Mouse (Mus musculus) cerebral cortex, adult 2 months (tissue): ENCODE data around the gene Gm20509.

Experiments
- WGBS: fragments of 180-500 bp; shearing (Covaris S2); methylation state at CpG from one replicate; pipeline ENCODE4 v1.1.7; 2018; 5-methylcytosine and 5-hydroxymethylcytosine counted together

The Gm20509 gene

DNA sequence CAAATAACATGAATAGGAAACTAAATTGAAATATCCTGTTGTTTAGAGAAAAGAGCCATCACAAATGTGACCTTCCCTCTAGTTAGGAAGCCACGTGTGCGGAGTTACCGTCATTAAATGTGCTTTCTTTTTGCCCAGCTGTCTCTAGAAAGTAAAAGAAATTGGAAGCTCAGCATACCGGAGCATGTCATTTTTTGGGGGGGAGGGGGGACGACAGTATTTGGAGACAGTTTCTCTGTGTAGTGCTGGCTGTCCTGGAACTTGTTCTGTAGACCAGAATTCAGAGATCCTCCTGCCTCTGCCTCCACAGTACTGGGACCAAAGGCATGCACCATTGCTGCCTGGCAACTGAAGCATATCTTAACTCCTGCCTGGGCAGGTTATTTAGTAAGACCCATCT is 734 bp upstream of the Gm20509 start, which contains the start of gene Khdc3:
Khdc3 (plus strand) TSS at position 301 of the 400 bp plus-strand sequence.
- WGBS = 84% methylated on average over 5 of the region's 5 CpGs

DNA sequence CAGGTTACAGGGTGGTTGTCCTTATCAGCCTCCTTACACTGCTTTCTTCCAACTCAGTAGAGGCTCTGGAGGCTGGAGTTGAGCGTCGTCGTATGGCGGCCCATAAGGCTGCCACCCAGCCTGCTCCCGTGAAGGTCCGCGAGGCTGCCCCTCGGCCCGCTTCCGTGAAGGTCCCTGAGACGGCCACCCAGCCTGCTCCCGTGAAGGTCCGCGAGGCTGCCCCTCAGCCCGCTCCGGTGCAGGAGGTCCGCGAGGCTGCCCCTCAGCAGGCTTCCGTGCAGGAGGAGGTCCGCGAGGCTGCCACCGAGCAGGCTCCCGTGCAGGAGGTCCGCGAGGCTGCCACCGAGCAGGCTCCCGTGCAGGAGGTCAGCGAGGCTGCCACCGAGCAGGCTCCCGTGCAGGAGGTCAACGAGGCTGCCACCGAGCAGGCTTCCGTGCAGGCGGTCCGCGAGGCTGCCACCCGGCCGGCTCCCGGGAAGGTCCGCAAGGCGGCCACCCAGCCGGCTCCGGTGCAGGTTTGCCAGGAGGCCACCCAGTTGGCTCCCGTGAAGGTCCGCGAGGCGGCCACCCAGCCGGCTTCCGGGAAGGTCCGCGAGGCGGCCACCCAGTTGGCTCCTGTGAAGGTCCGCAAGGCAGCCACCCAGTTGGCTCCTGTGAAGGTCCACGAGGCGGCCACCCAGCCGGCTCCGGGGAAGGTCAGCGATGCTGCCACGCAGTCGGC is 1.0 kb downstream of the Gm20509 start:
- WGBS = 10% methylated on average over 60 of the region's 60 CpGs

DNA sequence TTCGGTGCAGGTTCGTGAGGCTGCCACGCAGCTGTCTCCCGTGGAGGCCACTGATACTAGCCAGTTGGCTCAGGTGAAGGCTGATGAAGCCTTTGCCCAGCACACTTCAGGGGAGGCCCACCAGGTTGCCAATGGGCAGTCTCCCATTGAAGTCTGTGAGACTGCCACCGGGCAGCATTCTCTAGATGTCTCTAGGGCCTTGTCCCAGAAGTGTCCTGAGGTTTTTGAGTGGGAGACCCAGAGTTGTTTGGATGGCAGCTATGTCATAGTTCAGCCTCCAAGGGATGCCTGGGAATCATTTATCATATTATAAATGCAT is 1.6 kb downstream of the Gm20509 start:
- 55% methylated on average over 5 of the region's 5 CpGs for WGBS

DNA sequence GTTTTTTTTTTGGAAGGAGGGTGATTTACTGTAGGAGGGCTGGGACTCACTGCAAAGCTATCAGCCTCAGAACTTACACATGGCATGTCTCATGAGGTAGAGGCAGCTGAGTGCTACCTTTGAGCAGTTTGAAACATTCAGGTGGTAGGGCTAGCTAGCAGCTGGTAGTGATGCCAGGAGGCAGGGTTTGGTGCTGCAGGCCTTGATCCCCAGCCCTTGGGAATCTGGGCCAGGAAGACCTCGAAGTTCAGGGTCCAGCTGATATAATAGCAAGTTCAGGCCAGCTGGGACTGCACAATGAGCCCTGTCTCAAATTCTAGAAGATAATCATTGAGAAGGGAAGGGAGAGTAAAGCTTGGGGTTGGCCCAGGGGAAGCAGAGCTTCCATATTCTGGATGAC is 2.9 kb downstream of the Gm20509 start:
- WGBS = 65% methylated on average over 1 of the region's 1 CpGs

DNA sequence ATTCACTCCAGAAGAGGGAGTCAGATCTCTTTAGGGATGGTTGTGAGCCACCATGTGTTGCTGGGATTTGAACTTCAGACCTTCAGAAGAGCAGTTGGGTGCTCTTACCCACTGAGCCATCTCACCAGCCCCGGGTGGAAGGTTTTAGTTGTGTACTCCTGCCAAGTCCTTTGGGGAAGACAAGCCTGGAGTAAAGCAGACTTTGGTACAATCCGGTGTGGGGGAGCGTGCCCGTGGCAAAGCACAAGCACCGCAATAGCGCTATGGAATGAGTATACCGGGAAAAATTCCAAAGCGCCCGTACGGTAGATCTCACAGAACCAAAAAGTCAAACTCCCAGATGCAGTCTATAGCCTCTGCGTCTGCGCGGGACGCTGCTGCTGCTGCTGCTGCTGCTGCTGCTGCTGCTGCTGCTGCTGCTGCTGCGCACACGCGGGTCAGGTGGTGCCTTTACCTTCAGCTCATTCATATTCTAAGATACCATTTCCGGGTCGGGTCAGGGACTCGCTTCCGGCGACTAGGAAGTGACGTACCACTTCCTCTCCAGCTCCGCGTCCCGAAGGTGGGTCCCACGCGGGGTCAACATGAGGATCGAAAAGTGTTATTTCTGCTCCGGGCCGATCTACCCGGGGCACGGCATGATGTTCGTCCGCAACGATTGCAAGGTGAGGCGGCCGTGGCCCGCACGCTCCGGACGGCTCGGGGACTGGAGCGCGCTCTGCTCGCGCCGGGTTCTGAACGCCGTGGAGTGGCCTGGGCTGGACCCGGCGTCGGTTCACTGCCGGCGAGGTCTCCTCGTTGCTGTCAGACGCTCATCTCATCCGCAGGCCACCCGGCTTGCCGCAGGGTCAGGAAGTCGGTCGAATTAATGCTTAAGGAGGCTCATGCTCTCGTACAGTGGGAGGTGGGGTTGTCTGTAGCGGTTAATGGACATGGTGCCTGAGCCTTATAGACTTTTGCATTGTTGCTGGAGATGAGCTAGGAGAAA is 10.9 kb downstream of the Gm20509 start, which contains the start of gene Rsl24d1:
Rsl24d1 (plus strand) TSS at position 508 of the 988 bp plus-strand sequence.
- WGBS = under 1% methylated on average over 64 of the region's 64 CpGs

DNA sequence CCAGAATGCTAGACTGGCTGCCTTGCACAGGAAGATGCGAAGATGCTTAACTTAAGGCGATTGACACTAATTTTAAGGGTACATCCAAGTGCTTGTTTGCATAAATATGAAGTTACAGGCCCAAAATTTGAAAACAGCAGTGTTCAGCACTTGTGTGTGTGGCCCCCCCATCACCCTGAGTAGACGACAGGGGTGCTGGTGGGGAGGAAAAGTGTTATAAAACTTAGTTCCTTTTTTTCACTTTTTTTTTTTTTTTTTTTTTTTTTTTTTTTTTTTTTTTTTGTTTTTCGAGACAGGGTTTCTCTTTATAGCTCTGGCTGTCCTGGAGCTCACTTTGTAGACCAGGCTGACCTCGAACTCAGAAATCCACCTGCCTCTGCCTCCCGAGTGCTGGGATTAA is 14.4 kb downstream of the Gm20509 start:
- 83% methylated on average over 6 of the region's 6 CpGs for WGBS

DNA sequence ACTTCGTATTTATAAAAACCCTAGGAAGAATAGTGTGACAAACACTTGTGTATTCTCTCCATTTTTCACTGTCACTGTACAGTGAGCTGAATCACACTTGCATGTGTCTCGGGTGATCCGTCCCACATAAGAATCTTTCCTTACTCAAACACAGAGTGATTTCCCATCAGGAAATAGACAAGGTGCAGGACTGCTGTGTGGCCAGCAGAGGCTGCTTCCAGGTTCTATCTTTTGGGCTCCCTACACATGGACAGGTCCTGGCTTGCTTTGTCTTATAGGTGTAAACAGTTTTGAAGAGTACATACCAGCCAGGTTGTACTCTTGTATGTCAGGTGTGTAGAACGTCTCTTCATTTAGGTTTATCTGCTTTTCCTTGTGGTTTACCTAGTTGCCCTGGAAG is 15.7 kb downstream of the Gm20509 start:
- 92% methylated on average over 4 of the region's 4 CpGs for WGBS

DNA sequence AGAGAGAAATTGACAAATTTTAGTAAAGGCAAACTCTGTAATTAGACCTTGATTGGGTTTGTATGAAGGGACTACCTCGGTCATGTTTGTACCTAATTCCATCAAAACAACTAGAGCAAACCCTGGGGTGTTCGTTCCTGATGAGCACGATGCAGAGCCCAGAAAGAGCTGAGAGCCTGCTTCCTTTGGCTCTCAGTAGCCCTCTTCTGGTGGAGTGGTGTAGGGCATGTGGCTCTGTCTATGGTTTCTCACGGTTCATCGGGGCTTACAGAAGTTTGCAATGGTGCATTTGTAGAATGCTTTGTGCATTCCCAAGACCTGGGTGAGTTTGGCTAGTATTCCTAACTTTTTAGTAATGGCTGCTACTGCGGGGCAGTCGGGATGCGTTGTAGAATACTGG is 19.5 kb downstream of the Gm20509 start:
- WGBS = 49% methylated on average over 8 of the region's 8 CpGs

DNA sequence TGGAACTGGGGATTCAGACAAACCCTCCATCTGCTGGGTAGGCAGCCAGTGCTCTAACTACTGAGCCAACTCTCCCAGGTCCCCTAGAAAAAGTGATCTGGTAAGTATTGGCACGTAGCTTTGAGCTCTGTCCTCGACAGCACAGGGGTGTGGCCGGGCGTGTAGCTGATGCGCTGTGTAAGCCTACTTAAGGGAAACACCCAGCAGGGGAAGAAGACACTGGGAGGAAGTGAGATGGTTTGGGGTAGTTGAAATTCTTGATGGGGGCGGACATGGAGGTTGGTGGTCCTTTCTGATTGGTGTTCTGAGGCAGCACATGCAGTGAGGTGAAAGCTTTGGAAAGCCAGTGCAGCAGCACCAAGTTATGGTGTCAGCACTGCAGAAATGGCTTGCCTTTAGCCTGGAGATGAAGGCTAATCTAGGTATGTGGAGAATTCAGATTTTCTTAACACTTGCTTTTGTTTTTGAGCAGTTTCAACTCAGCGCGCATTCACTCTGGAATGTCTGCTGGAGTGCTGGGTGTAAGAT is 22.8 kb downstream of the Gm20509 start:
- 93% methylated on average over 8 of the region's 8 CpGs for WGBS

DNA sequence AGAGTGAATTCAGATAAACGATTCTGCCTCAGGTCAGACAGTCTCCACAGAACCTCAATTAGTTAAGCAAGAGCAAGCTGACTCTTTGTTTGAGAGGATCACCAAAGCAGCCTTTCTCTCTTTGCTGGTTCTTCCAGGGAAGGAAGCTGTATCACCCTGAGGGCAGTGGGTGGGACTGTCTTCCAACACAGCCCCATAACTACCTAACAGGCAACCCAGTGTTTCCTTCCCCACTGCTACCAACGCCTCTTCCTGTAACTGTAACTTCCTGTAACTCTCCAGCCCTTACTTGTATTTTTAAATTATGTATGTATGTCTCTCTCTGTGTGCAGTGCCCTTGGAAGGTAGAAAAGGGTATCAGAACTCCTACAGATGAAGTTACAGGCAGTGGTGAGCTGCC is 25.2 kb downstream of the Gm20509 start:
- 81% methylated on average over 2 of the region's 2 CpGs for WGBS

DNA sequence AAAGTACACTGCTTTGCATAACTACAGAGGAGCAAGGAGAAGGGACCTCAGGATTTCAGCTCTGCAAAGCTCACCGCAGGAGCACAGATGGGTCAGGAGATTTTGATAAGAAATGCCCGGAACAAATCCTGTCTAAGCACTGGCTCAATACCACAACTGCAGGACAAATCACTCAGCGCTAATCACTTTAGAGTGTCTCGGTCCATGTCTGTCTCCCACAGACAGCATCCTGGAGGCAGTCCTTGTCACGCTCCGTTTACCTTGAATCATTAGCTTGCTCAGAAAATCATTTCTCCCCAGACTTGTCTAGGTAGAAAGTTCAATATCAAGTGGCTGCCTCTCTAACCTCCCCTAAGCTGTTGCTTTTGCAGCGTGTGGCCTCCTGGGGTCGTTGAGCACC is 27.6 kb downstream of the Gm20509 start:
- WGBS = 88% methylated on average over 8 of the region's 8 CpGs

DNA sequence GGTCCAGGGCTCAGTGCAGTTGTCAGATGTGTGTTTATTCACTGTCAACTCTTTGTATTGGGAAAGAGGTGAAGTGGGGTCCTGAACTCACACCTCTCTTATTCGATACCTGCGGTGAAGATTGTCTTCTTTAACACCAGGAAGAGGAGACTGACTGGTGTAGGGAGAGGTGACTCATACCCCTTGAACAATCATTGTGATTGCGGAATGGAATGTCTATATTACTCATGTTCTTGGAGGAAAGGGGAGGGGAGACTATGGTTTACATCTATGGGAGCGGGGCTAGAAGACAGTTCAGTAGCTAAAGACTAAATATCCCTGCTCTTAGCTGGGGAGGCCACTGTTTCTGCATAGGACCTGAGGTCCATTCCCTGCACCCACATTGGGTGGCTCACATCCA is 28.3 kb downstream of the Gm20509 start:
- WGBS = 85% methylated on average over 4 of the region's 4 CpGs

DNA sequence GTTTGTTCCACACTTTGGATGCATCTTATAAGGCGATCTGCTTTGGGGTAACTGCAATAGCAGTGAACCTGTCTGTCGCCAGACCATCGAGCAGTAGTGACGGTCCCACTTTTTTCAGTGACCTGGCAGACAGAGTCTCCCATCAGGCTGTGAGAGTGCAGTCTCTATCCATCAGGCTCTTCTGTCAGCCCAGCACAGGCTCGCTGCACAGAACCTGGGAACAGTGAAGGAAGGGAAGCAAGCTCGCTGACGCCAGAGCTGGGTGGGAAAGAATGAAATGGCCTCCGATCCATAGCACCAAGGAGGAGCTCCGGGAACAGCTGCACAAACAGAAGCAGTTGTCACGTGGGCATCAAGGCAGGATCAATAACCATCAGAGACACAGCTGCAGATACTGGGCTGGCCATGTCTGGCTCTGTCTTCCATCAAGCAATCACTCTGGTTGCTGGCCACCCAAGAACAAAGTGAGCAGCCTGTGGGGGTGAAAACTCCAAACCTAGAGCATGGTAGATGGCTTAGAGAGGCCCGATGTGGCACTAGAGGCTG is 35.1 kb downstream of the Gm20509 start:
- WGBS = 83% methylated on average over 11 of the region's 11 CpGs

DNA sequence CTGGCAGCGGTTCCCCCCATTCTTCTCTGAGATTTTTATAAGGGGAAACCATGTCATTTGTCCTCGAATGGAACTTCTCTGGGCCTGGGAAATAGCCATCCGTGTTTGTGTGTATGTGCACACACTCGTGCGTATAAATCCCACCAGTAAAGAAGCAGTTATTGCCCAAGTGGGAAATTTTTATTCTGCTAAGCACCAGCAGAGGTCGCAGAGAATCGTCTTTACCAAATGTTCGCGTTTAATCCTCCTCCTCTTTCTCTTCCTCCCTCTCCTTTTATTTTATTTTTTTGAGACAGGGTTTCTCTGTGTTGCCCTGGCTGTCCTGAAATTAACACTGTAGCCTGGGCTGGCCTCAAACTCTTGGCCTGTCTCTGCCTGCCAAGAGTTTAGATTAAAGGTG is 52.1 kb downstream of the Gm20509 start:
- WGBS = 46% methylated on average over 9 of the region's 9 CpGs

DNA sequence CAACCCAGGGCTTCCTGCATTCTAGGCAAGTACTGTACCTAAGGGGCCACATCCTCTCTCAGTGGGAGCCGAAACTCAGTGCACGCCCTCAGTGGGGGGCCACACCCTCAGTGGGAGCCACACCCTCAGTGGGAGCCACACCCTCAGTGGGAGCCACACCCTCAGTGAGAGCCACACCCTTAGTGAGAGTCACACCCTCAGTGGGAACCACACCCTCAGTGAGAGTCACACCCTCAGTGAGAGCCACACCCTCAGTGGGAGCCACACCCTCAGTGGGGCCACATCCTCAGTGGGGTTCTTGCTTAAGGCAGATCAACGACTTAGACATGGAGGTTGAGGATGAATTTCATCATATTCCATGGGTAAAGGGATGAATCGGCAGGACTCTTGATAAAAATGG is 55.7 kb downstream of the Gm20509 start:
- whole genome bisulfite sequencing = 87% methylated on average over 4 of the region's 4 CpGs

DNA sequence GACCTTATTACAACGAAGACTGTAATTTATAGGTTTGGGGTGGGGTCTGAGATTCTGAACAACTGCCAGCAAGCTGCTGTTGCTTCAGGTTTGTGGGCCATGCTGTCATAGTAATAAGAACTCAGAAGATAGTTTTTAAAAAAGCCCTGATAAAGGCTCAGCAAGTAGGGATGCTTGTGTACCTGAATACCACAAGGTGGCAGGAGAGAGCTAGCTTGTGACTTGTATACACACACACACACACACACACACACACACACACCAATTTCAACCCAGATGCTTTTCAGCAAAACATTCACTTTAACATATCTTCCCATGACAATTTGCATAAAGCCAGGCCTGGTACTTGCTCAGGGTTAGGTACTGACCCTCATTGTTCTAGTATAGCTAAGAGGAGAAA is 57.0 kb downstream of the Gm20509 start:
- whole genome bisulfite sequencing = 37% methylated on average over 1 of the region's 1 CpGs

DNA sequence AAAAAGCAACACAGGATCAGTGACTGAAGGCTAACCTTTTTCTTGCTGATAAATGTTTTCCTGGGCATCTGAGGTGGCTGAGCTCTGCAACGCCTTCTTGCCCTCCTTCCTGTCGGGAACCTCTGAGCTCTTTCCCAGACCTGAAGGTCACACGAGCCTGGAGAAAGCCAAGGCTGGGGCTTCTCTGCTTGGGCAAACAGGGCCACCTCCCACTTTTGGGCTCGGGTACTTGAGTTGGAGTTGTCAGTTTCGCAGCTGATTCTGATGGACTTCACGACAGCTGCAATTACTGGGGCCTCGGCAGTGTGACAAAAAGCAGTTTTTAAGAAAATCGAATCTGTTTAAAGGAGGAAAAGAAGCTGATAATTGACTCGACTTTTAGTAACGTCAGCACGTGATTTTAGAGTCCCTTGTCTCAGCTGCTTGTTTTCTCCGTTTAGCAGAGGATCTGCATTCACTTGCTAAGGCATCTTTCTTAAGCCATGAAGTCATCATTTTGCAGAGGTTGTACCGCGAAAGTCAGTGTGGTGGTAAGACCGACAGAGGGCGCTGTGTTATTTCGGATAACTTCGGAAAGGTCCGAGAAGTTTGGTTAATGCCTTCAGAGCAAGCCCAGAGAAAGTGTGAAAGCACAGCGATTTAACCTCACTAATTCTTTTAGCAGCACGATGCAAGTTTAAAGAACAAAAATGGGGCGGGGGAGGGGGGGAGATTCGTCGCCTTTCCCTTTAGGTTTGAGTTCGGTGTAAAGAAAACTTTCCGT is 60.5 kb downstream of the Gm20509 start:
- WGBS = 17% methylated on average over 26 of the region's 26 CpGs

DNA sequence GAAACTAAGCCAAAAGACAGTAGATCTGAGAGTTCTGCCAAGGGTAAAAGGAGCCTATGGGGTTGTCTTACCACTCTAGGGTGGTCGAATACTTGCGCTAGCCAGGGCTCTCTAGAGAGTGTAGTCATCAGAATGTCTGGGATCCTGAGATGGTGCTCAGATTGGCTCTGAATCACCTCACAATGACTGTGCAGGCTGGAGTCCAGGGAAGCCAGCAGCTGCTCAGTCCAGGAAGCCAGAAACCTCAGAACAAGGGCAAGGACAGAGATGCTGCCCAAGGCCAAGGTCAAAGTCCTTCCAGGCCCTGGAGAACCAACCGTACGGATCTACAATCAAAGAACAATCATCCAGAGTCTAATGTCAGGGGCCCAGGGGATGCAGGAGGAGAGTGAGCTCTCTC is 63.4 kb downstream of the Gm20509 start:
- whole genome bisulfite sequencing = 84% methylated on average over 4 of the region's 4 CpGs
